Mouse (Mus musculus): ENCODE measurements around the gene Tlk2.
"Not testable (repeated sequence)": the region's sequence is repeated elsewhere in the genome, so short reads cannot be mapped to it uniquely, and the experiment has no call there.

Tlk2 gene

DNA sequence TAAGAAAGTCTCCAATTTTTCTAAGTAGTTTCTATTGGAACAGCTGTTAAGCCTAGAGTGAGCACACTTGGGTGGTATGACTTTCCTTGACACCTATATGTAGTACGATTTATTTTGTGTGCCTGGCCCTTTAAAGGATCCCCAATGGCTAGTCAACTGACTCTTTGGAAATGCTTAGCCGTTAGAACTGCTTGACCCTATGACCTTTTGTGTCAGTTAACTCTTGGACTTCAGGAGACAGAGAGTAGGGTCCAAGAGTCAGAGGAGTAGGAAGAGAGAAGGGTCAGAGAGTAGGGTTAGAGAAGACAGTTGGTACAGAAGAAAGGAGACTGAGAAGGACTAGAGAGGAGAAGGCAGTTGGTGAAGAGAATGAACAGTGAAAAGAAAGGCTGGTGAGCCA is at the start of gene Tlk2:
Tlk2 (plus strand) TSS at position 292 of the 400 bp plus-strand sequence.
- DNase-seq (ENCODE audit: low read depth in 1 of 2, low spot score in 2 of 2), result no peak

DNA sequence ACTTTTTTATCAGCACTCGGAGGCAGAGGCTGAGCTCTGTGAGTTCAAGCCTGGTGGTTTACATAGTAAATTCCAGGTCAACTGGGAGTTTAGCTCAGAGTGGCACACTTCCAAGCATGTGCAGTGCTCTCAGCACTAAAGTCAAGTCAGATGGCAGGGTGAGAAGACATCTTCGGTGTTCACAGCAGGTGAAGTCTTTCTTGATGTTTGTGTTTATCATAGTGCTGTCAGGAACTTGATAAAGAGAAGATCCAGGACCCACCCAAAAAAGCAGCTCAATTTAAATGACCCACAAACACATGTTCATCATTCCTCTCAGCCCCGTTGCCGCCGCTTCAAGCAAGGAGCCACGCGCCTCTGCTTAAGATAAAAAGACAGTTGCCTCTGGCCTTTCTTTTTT is 42.9 kb upstream of the Tlk2 start:
- DNase-seq (ENCODE audit: low read depth in 1 of 2, low spot score in 2 of 2), result no peak

DNA sequence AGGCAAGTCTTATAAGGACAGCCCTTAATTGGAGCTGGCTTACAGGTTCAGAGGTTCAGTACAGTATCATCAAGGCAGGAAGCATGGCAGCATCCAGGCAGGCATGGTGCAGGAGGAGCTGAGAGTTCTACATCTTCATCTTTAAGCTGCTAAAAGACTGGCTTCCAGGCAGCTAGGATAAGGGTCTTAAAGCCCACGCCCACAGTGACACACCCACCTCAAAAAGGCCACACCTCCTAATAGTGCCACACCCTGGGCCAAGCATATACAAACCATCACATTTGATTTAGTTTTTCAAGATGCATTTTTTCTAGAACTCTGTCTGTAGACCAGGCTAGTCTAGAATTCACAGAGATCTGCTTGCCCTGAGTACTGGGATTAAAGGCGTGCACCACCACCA is 41.4 kb upstream of the Tlk2 start:
- not testable (repeated sequence) for DNase-seq (ENCODE audit: low read depth in 1 of 2, low spot score in 2 of 2)

DNA sequence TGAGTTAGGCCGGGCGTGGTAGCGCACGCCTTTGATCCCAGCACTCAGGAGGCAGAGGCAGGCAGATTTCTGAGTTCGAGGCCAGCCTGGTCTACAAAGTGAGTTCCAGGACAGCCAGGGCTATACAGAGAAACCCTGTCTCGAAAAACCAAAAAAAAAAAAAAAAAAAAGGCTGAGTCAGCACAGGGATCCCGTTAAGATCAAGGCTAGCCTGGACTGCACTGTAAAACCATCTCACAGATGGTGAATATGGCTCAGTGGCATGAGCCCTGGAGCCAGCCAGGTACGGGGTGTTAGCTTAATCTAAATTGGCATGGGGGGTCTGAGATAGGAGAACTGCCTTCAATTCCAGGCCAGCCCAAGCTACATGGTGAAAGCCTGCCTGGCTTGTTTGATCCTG is 38.1 kb upstream of the Tlk2 start:
- not testable (repeated sequence) for DNase-seq (ENCODE audit: low read depth in 1 of 2, low spot score in 2 of 2)

DNA sequence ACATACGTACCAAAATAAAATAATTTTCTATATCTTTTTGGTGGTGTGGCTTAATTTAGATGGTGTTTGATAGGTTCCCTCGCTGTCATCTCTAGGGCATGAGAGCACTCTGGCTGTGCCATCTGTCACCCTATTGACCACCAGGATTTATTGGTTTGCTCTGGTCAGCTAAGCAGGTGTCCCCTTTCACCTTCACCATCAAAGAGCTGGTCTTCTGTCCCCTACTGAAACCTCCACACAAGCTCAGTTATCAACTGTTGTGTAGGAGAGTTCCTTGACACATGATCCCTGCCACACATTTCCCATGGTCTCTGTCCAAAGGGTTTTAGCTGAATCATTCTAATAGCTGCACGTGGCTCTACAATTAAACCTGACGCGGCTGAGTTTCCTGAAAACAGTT is 37.5 kb upstream of the Tlk2 start:
- DNase-seq (ENCODE audit: low read depth in 1 of 2, low spot score in 2 of 2), result no peak

DNA sequence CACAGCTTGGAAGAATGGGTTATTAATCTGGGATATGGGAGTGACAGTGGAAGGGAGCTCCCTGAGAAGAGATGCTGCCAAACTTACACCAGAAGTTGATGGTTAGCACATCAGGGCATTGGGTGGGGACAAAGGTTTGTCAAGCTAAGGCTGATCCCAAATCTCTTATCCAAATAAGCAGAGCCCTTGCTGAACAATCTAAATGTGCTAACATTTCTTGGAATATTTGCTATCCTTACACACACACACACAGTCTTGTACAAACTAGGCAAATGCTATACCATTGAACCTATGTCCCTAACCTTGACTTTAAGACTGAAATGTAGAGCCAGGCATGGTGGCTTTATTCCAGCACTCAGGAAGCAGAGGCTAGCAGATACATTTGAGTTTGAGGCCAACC is 35.0 kb upstream of the Tlk2 start:
- no peak for DNase-seq (ENCODE audit: low read depth in 1 of 2, low spot score in 2 of 2)

DNA sequence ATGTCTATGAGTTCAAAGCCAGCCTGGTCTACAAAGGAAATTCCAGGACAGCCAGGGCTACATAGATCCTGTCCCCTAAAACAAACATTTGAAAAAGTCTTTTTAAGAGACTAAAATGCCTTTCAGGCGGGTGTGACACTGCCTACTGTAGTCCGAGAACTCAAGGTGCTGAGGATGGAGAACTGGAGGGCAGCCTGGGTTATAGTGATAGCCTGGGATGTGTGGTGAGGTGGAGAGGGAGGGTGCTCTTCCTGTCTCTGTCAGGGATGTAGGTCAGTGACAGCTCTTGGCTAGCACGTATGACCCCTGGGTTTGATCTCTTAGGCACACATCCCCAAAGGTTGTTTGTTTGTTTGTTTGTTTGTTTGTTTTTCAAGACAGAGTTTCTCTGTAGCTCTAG is 34.5 kb upstream of the Tlk2 start:
- DNase-seq (ENCODE audit: low read depth in 1 of 2, low spot score in 2 of 2), result no peak

DNA sequence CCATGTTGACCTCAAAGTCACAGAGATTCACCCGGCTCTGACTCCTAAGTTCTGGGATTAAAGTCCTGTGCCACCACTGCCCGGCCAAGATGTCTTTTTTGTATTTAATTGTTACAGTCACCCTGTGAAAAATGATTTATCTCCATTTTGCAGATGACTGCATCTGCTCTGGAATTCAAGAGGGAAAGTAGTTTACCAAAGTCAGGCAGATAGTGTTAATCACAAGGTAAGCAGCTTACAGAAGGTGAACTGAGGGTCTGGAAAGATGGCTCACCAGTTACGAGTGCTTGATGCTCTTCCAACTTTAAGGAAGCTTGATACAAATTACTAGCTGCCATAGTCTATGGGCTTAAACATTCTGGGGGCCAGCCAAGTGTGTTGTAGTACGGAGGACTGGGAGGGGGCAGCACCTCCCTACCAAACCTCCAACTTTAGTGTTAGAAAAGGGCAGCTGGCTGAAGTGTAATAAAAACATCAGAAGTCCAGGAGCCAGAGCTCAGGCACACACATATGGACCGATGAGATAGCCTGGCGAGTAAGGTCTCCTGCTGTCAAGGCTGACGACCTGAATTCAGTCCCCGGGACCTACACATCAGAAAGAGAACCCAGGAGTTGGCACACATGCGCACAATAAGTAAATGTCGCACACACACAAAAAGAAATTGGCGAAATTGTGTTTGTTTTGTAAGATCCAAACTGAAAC is 33.9 kb upstream of the Tlk2 start:
- DNase-seq (ENCODE audit: low read depth in 1 of 2, low spot score in 2 of 2), result no peak

DNA sequence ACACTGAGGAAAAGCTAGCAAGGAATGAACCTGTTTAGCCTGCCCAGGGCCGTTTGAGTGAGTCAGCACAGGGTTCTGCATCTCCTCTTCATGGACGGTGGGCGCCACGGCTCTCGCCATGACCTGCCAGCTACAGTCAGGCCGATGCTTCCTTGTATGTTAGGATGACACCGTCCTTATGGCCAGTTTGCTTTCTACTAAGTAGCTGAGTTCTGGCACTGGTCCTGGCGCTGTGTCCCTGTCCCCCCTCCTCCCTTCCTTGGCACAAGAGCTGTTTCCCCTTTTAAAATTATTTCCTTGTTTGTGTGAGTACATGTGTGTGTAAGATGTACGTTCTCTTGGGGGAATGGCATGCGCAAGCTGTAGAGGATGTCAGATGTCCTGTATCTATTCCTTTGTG is 33.4 kb upstream of the Tlk2 start:
- DNase-seq (ENCODE audit: low read depth in 1 of 2, low spot score in 2 of 2), result no peak

DNA sequence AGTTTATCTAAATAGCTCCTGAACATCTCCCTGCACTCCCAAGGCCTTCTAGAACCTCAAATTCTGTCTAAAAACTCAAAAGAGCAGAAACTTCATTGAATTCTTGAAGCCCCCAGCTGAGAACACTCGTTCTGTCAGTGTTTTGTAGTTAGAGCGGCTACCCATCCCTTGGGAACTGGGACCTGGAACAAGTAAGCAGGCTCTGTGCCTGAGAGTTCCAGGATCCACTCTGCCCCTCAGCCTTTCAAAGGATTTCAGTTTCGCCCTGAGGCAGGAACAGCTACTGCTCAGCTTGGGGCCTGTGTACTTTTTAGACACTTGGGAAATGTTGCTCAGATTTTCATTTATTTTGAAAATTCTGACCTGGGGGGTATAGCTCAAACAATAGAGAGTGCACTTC is 32.0 kb upstream of the Tlk2 start, which contains the start of gene Gm10842:
Gm10842 (plus strand) TSS at position 301 of the 400 bp plus-strand sequence.
- no peak for DNase-seq (ENCODE audit: low read depth in 1 of 2, low spot score in 2 of 2)

DNA sequence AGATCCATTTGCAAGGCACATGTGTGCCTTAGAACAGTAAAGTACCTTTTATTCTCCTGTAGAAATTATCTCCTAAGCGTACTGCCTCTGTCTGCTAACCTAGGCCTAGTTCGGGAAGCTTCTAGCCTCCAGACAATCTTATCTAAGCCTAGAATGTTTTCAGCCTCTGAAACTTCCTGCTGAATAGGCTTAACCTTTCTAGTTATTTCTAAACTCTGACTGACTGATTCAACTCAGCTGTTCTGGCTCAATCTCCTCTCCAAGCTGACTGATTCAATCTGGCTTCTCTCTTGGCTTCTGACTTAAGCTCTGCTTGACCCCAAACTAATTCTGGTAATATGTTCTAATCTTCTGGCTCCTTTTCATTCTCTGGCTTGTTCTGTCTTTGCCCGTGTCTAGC is 29.3 kb upstream of the Tlk2 start:
- no peak for DNase-seq (ENCODE audit: low read depth in 1 of 2, low spot score in 2 of 2)

DNA sequence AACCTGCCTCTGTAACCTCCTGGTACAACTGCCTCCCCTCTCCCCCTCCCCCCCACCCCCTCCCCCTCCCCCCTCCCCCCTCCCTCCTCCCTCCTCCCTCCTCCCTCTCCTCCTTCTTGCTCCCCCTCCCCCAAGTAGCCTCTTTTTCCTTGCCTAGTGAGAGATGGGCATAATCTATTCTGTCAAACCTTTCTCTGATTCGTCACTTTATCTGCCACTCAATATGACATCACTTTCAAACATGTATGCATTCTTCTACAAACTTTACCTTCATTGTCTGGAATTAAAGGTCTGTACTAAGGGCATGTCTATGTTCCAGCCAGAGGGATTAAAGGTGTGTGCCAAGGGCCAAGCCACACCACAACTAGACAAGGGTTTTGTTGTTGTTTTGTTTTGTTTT is 28.8 kb upstream of the Tlk2 start:
- no peak for DNase-seq (ENCODE audit: low read depth in 1 of 2, low spot score in 2 of 2)

DNA sequence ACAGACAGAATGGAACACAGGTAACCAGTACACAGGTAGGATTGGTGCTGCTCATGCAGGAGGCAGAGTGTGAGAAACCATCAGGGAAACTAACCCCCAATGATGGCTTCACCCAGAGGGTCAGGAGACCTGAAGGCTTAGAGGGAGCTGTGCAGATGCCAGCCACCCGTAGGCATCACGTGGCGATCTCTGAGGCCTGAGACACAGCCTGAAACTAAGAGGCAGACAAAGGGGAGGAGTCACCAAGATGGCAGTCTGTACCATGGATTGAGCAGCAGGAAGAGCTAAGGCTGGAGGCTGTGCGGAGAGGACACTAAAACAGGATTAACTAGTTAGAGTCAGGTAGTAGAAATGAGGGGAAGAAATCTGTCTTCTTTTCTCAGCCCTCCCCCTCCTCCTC is 27.9 kb upstream of the Tlk2 start:
- no peak for DNase-seq (ENCODE audit: low read depth in 1 of 2, low spot score in 2 of 2)

DNA sequence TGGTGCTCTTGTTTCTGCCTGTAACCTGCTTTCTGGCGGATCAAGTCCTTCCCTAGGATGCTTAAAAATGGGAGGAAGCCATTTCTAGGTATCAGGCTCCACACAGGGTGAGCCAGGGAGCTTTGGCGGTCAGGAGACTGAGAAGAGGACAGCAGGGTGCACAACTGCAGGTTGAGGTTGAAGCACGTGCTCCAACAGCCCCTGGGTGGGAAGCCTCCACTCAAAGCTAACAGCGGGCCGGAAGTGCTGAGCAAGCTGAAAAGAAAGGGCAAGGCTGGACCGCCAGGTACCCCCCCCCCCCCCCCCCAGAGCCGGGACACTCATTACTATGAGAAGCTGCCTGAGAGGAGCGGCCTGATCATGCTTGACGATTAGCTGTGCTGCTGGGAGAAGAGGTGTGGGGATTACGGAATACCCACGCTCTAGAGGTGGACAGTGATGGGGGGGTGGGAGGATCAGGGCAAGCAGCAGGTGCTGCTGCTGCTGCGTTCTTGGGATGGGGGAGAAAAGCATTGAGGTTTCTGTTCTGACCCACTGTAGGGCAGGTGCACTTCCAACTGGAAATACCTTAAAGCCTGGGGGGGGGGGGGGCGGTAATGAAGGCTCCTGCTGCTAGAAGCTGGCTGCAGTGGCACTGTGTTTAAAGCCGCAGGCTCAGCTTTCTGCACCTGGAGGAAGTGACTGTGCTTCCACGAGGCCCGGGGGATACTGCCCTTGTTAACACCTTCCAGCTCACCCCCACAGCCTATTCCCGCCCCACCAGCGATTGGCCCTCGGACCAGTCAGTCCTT is 27.2 kb upstream of the Tlk2 start:
- no peak for DNase-seq (ENCODE audit: low read depth in 1 of 2, low spot score in 2 of 2)

DNA sequence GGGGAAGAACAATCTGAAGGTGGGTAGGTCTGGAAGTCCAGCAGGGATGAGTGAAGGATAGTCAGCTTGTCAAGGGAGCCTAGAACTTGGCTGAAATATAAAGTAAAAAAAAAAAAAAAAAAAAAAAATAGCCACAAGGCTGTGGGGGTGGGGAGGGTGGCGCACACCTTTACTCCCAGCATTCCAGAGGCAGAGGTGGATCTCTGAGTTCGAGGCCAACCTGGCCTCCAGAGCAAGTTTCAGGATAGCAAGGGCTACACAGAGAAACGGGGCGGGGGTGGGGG is 26.6 kb upstream of the Tlk2 start:
- no peak for DNase-seq (ENCODE audit: low read depth in 1 of 2, low spot score in 2 of 2)

DNA sequence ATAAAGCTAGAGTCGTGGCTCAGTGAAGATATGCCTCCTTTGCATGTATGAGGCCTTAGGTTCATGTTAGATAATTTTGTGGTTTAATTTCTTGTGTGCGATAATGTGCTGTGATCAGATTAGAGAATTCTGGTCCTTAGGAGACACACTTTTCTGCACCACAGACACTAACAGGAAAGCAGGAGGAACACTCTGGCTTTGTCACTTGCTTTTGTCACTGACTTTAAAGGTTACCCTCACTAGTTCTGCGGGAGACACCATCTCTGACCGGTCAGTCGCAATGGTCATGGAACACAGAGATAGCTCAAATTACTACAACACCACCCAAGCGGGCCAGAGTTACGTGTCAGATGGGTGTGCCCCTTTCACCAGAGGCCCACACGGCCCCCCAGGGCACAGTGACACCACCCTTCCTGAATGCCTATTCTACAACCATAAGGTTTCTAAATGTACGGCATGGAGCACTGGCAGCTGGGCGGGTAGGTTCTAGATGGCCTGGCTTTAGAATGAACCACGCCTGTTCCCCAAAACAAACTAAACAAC is 26.2 kb upstream of the Tlk2 start:
- no peak for DNase-seq (ENCODE audit: low read depth in 1 of 2, low spot score in 2 of 2)

DNA sequence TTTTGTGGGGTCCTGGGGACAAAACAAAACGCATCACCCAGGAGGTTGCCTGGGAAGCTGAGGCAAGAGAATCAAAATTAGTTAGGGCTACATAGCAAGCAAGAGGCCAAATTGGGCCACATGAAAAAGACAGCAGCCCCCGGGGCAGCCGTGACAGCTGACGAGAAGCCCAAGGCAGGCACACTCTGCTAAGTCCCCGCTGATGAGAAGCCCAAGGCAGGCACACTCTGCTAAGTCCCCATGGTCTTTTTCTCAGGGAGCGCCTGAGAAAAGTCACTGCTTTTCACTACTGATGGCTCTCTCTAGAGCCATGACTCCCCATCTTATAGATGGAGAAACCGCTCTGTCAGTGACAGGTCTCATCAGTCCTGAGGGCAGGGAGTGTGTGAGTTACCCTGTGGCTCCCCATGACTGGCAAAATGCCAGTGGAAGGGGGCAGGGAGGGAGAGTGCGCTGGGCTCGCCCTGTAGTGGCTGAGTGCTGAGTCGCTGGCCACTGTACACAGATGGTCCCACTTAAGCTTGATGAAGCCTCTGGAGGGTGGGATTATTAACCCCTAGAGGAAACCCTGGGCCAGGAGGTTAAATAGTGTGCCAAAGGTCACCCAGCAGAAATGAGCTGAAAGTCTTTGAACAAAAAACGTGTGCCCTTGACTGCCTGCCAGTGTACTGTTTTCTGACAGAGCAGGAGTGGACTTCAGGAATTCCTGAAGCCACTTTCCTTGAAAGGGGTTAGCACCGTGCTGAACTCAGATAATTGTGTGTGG is 25.4 kb upstream of the Tlk2 start:
- DNase-seq (ENCODE audit: low read depth in 1 of 2, low spot score in 2 of 2), result no peak

DNA sequence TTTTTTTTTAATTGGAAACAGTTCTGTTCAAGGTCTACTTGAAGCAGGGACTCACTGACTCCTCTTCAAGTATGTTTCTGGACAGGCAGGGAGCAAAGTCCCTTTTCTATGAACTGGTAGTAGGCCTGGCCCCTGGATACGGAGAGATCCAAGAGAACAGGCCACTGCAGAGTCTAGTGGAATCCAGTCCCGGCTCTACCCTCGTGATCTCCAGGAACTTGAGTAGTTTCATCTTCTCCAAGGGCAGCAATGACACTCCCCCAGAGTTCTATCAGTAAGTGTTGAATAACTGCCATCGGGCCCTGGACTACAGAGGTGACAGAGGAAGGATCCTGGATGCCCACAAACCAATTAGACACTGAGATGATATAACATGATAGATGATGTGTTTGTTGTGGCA is 22.7 kb upstream of the Tlk2 start:
- DNase-seq (ENCODE audit: low read depth in 1 of 2, low spot score in 2 of 2), result no peak

DNA sequence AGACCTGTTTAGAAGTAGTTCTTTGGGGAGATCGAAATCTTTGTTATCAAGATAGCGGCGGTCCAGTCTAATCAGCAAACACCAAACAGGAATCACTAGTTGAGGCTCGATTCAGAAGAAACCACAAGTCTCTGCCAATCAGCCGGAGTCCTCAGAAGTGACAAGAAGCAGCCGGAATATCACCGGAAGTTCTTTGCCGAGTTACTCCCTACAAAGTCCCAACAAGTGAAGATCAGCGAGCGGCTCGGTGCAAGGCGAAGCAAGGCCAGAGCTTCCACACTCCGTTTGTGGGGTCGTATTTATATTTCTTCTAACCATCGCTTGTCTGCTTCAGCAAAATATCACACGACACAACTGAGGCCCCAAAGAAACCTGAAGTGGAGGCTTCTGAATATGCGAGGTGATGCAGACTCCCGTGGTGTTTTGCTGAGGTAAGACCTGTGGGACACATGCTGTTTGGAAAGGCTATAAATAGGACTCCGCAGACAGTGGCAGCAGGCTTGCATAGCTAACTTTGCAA is 21.8 kb upstream of the Tlk2 start:
- DNase-seq (ENCODE audit: low read depth in 1 of 2, low spot score in 2 of 2), result no peak

DNA sequence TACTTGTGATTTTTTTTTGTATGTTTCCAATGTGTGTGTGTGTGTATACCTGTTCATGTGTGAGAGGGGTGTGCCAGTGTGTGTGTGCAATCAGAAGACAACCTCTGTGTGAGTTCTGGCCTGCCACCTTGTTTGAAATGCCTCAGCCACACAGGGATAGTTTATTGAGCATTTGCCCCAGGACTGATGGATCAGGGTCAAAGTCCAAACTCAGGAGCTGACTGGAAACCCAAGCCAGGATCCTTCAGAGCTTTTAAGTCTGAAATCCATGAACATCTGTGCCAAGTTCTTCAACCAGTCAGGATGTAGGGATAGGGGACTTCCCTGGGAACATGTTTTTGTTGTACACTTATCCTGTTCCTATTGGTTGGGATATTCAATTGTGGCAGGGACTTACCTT is 20.6 kb upstream of the Tlk2 start:
- DNase-seq (ENCODE audit: low read depth in 1 of 2, low spot score in 2 of 2), result no peak

DNA sequence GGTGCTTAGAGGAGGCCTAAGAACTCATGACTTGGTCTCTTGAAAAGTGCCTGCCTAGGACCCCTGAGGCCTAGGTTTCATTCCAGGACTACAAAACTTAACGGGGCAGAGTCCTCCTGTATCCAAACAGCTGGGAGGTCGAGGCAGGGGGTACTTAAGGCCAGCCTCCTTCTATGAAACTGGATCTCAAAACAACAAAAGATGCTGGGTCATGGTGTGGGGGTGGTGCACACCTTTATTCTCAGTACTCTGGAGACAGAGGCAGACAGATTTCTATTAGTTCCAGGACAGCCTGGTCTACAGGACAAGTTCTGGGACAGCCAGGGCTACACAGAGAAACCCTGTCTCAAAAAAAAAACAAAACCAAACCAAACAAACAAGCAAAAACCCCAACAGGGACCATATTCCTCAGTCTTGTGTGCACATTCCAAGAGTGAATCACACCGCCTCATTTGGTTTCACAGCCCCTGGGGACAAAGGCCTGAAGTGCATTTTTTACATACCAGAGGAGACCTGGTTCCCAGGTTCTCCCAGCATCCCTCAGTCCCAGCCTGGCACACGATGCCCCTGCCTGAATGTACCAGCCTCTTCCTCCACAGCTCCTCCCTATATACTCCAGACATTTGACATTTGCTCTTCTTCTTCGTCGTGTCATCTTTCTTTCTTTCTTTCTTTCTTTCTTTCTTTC is 18.8 kb upstream of the Tlk2 start:
- DNase-seq (ENCODE audit: low read depth in 1 of 2, low spot score in 2 of 2), result no peak

All from monocyte, adult 2 months (primary cell).